Mouse (Mus musculus): Measurements from ENCODE around the gene Fxr2.
A peak's percentile ranks its signal among the peaks of the same experiment; 100 is the strongest.

GRCm38 (mm10) chr11:69632284-69633089 lies at the start of gene Fxr2:
- TF ChIP-seq CTCF (IDR thresholded peaks at IDR 0.05; ENCODE audit: extremely low read depth, insufficient read length, insufficient replicate concordance, low read depth, low read length) (peak; percentile 84), POLR2A (IDR thresholded peaks at IDR 0.05; ENCODE audit: low read depth, low read length) (peak; percentile 55)

All from small intestine, adult 2 months (tissue).